Mouse (Mus musculus) lung, embryonic 14.5 days (tissue): ENCODE results near the gene Lemd2. TPM values are rescaled to one million over a fixed set of nuclear protein-coding genes. Genes with fewer than 3 reads are reported as not detected.

Experiments used
- ATAC-seq: fragments of 200-750 bp; cut with Nextera tagmentation; 2 replicates; pipeline ENCODE4 v1.8.0; 2017; ENCODE audit warnings: mild to moderate bottlenecking, moderate TSS enrichment, moderate library complexity; ENCODE audit not compliant: insufficient read depth
- DNase-seq: peaks from one replicate; pipeline ENCODE4 v3.0.0-alpha.2; 2015
- H3K27ac ChIP-seq: fragments of 300-500 bp; sonication (generic); 2 replicates; pipeline ENCODE4 v1.5.1; 2014; ENCODE audit warnings: low read depth, mild to moderate bottlenecking, moderate library complexity
- H3K27me3 ChIP-seq: fragments of 300-500 bp; sonication (generic); 2 replicates; pipeline ENCODE4 v1.6.1; 2014; ENCODE audit warnings: low read length, control low read depth; ENCODE audit not compliant: insufficient read depth
- H3K36me3 ChIP-seq: fragments of 300-500 bp; sonication (generic); 2 replicates; pipeline ENCODE4 v1.6.1; 2014; ENCODE audit warnings: control low read depth; ENCODE audit not compliant: insufficient read depth
- H3K4me1 ChIP-seq: fragments of 300-500 bp; sonication (generic); 2 replicates; pipeline ENCODE4 v1.6.1; 2014; ENCODE audit warnings: antibody characterized with exemption, control low read depth; ENCODE audit not compliant: insufficient read depth
- H3K4me2 ChIP-seq: fragments of 300-500 bp; sonication (generic); 2 replicates; pipeline ENCODE4 v1.6.1; 2014; ENCODE audit warnings: mild to moderate bottlenecking
- H3K4me3 ChIP-seq: fragments of 300-500 bp; sonication (generic); 2 replicates; pipeline ENCODE4 v1.5.1; 2014; ENCODE audit warnings: low read depth, low read length
- H3K9ac ChIP-seq: fragments of 300-500 bp; sonication (generic); 2 replicates; pipeline ENCODE4 v1.6.1; 2014
- H3K9me3 ChIP-seq: fragments of 300-500 bp; sonication (generic); 2 replicates; pipeline ENCODE4 v1.6.1; 2016; ENCODE audit warnings: low read depth, low read length, control low read depth
- CTCF ChIP-seq: IDR thresholded peaks from 2 replicates; pipeline ENCODE4 v1.5.1; 2016; ENCODE audit warnings: antibody characterized with exemption, low read depth
- WGBS: fragments of 180-500 bp; shearing (Covaris S2); extraction: QIAGEN DNeasy Blood & Tissue Kit; methylation state at CpG from one replicate; pipeline ENCODE4 v1.1.7; 2014; 5-methylcytosine and 5-hydroxymethylcytosine counted together
- polyA plus RNA-seq: library from polyadenylated mRNA; unstranded; fragments of >200 nt; fragmentation: Nextera tagmentation; extraction: Ambion mirVana; gene quantifications from 2 replicates; pipeline ENCODE4 v1.2.1, GENCODE M21; 2014

Gene Lemd2
- polyA plus RNA-seq, 1 experiment from 2014 or later = 20.4 TPM

DNA sequence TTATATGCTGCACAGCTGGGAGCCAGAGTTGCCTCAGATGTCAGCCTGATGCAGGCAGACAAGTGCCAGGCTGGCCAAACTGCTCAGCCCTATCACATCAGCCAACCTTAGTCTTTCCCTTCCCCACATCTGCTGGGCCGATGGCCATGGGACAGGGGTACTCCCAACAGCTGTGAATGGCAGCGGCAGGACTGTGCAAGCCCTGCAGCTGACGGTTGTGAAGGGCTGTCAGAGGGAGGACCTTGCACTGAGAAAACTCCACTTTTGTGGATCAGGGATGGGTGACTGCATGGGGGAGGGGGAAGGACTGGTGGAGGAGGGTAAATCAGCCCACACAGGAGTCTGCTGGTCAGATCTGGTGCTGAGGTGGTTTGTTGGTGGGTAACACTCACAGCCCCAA, 22.4 kb upstream of the Lemd2 start:
- WGBS = 26% methylated on average over 3 of the region's 3 CpGs

DNA sequence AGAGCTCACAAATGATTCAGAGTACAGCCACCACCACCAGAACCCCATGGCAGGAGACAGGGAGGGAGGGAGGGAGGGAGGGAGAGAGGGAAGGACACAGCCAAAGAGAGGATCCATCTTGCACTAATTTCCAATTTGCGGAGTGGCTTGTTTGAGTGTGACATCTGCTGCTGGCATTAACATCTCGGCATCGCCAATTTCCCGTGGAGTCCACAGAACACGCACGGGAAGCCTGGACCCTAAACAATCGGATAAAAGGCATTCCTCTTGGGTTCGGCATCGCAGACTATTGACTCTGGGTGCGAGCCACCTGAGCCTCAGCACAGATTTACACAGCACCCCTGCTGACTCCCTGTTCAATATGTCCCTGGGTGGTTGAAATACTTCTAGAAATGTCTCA, 21.5 kb upstream of the Lemd2 start:
- H3K27me3 ChIP-seq = no peaks in the 10 kb centered on the region
- H3K9ac ChIP-seq = no peak overlapping the region
- H3K36me3 ChIP-seq = no peaks in the 10 kb centered on the region
- no peak overlapping the region for H3K4me2 ChIP-seq
- H3K4me3 ChIP-seq = no peak overlapping the region
- 70% methylated on average over 10 of the region's 10 CpGs for WGBS
- H3K27ac ChIP-seq = no peak overlapping the region
- no peak for TF ChIP-seq CTCF
- H3K4me1 ChIP-seq = no peaks in the 10 kb centered on the region
- H3K9me3 ChIP-seq = peaks cover 3% of the 10 kb centered on the region; the same call in 1 of the 2 replicates
- DNase-seq = no peak
- no peak for ATAC-seq

More for the DNA sequence above, 22.4 kb upstream of the Lemd2 start:
- no peak for ATAC-seq
- no peak for DNase-seq
- Histone ChIP-seq H3K27me3 (no peaks in the 10 kb centered on the region), H3K4me3 (no peak overlapping the region), H3K9ac (no peak overlapping the region), H3K4me1 (no peaks in the 10 kb centered on the region), H3K27ac (no peak overlapping the region), H3K36me3 (no peaks in the 10 kb centered on the region), H3K4me2 (no peak overlapping the region), H3K9me3 (peaks cover 3% of the 10 kb centered on the region; the same call in 1 of the 2 replicates)
- no peak for TF ChIP-seq CTCF

GRCm38 (mm10) chr17:27223821-27224220, 19.6 kb upstream of the Lemd2 start:
- Histone ChIP-seq H3K4me2 (no peak overlapping the region), H3K36me3 (no peaks in the 10 kb centered on the region), H3K4me1 (no peaks in the 10 kb centered on the region), H3K4me3 (no peak overlapping the region), H3K27ac (no peak overlapping the region), H3K27me3 (no peaks in the 10 kb centered on the region), H3K9me3 (peaks cover 3% of the 10 kb centered on the region; the same call in 1 of the 2 replicates), H3K9ac (no peak overlapping the region)
- TF ChIP-seq CTCF = no peak
- 88% methylated on average over 6 of the region's 6 CpGs for WGBS
- no peak for DNase-seq
- ATAC-seq = no peak

- Histone ChIP-seq H3K4me1 (no peaks in the 10 kb centered on the region), H3K27ac (no peak overlapping the region), H3K4me3 (no peak overlapping the region), H3K9me3 (peaks cover 3% of the 10 kb centered on the region; the same call in 1 of the 2 replicates), H3K9ac (no peak overlapping the region), H3K36me3 (no peaks in the 10 kb centered on the region), H3K27me3 (0 out of 2 replicates have a peak, but pooled peaks cover 2% of the 10 kb centered on the region), H3K4me2 (no peak overlapping the region)
- ATAC-seq = no peak
- no peak for DNase-seq
- TF ChIP-seq CTCF = no peak
- WGBS = 83% methylated on average over 16 of the region's 16 CpGs
Measured at GRCm38 (mm10) chr17:27221562-27221961, 17.3 kb upstream of the Lemd2 start.

GRCm38 (mm10) chr17:27218916-27219315, 14.6 kb upstream of the Lemd2 start:
- 0 out of 2 replicates have a peak, but pooled peaks cover 2% of the 10 kb centered on the region for H3K27me3 ChIP-seq
- TF ChIP-seq CTCF = no peak
- no peak overlapping the region for H3K9ac ChIP-seq
- H3K36me3 ChIP-seq = no peaks in the 10 kb centered on the region
- H3K9me3 ChIP-seq = peaks cover 3% of the 10 kb centered on the region; the same call in 1 of the 2 replicates
- no peak for DNase-seq
- H3K4me1 ChIP-seq = no peaks in the 10 kb centered on the region
- no peak for ATAC-seq
- H3K27ac ChIP-seq = no peak overlapping the region
- H3K4me2 ChIP-seq = no peak overlapping the region
- no peak overlapping the region for H3K4me3 ChIP-seq
- 47% methylated on average over 6 of the region's 6 CpGs for WGBS

DNA sequence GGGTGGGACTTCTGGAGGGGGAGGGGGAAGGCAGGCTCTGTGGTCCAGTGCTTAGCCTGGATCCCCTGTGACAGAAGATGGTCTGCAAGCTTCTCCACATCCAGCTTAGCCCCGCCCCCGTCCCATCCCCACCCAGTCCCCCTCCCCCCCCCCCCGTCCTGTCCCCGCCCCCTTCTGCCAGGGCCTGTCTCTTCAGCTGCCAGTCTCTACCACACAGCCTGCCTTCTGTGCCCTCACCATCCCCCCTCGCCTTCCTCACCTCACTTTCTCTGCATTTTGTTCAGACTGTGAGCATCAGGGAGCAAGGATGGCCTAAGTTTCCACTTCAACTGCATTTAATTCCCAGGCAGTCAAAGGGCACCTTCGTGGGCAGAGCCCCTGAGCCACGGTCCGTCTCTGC, 14.1 kb upstream of the Lemd2 start:
- H3K4me1 ChIP-seq = no peaks in the 10 kb centered on the region
- H3K4me2 ChIP-seq = no peak overlapping the region
- H3K27ac ChIP-seq = no peak overlapping the region
- WGBS = 37% methylated on average over 8 of the region's 8 CpGs
- H3K9me3 ChIP-seq = peaks cover 3% of the 10 kb centered on the region; the same call in 1 of the 2 replicates
- TF ChIP-seq CTCF = no peak
- ATAC-seq (no peak), DNase-seq (no peak)
- H3K4me3 ChIP-seq = no peak overlapping the region
- no peak overlapping the region for H3K9ac ChIP-seq
- 0 out of 2 replicates have a peak, but pooled peaks cover 2% of the 10 kb centered on the region for H3K27me3 ChIP-seq
- H3K36me3 ChIP-seq = no peaks in the 10 kb centered on the region

- Histone ChIP-seq H3K4me2 (no peak overlapping the region), H3K27me3 (0 out of 2 replicates have a peak, but pooled peaks cover 2% of the 10 kb centered on the region), H3K4me1 (no peaks in the 10 kb centered on the region), H3K4me3 (no peak overlapping the region), H3K9ac (peak overlapping the region; percentile 17), H3K9me3 (no peaks in the 10 kb centered on the region; the same call in 1 of the 2 replicates), H3K27ac (no peak overlapping the region), H3K36me3 (no peaks in the 10 kb centered on the region)
- peak; percentile 78 for DNase-seq
- WGBS = 7% methylated on average over 11 of the region's 11 CpGs
- ATAC-seq = peak; percentile 78; the same call in 1 of the 2 replicates
- TF ChIP-seq CTCF = peak; percentile 67
Measured at GRCm38 (mm10) chr17:27212768-27213525, 8.7 kb upstream of the Lemd2 start.
